Mouse (Mus musculus) ES-Bruce4 (cell line): ENCODE measurements around the gene Lpp.

ENCODE experiments used
- CTCF ChIP-seq: IDR thresholded peaks from one replicate; pipeline ENCODE4 v1.8.1; 2011; ENCODE audit warnings: low read depth, low read length
- EP300 ChIP-seq: IDR thresholded peaks from 2 replicates; pipeline ENCODE4 v1.6.1; 2011; ENCODE audit warnings: low read depth, low read length; ENCODE audit not compliant: insufficient read depth
- POLR2A ChIP-seq: IDR thresholded peaks from one replicate; pipeline ENCODE4 v1.8.1; 2011; ENCODE audit warnings: low read length; ENCODE audit not compliant: insufficient read depth

DNA sequence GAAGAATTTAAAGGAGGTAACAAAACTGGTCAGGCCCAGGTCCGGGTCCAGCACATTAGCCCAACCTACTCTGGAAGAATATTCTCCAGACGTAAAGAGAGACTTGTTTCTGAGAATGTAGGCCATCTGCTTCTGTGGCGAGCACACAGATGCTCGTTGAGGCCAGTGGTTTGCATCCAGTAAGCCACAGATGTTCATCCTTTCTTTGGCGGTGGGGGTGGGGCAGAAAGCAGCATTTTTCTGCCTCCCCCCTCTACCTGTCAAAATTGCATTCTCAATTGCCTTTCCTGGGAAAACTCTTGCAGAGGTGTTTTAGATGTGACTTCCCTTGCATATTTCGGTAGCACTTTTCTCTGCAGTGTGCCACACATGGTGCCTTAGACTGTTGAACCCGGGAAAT is 493.6 kb downstream of the Lpp start:
- no peak for TF ChIP-seq POLR2A
- TF ChIP-seq CTCF, result no peak
- TF ChIP-seq EP300, result 0 out of 2 replicates have a peak, but pooled peaks have one; percentile 56
